Mouse (Mus musculus) monocyte, adult 5-6 weeks (primary cell): Measurements from ENCODE around the gene Inpp4b. TPM values are rescaled to one million over a fixed set of nuclear protein-coding genes. Genes with fewer than 3 reads are reported as not detected.
"Not testable (repeated sequence)": the region's sequence is repeated elsewhere in the genome, so short reads cannot be mapped to it uniquely, and the experiment has no call there.

Source experiments
- ATAC-seq: fragments of 153-309, 156-312 bp; replicated peaks from 2 replicates; pipeline ENCODE4 v1.8.0; 2017; ENCODE audit warnings: mild to moderate bottlenecking; ENCODE audit not compliant: low TSS enrichment, insufficient number of reproducible peaks, severe bottlenecking, poor library complexity, low FRiP score
- total RNA-seq: library from RNA; stranded (forward); fragments of 200-1000, 200-491, 200-594 nt; gene quantifications from 3 replicates; pipeline ENCODE4 v1.2.3, GENCODE M21; 2017

The Inpp4b gene
- total RNA-seq, 1 experiment from 2014 or later: 11.9 TPM

GRCm38 (mm10) chr8:82004158-82004557 lies 661.8 kb downstream of the Inpp4b start:
- ATAC-seq: no peak

GRCm38 (mm10) chr8:82005466-82005865 lies 663.1 kb downstream of the Inpp4b start:
- ATAC-seq: no peak

- ATAC-seq: no peak
Observed at GRCm38 (mm10) chr8:82017792-82018191, 675.4 kb downstream of the Inpp4b start.

- ATAC-seq: no peak
Observed at GRCm38 (mm10) chr8:82027401-82027800, 685.0 kb downstream of the Inpp4b start.

- no peak for ATAC-seq
Observed at GRCm38 (mm10) chr8:82028896-82029295, 686.5 kb downstream of the Inpp4b start.

- not testable (repeated sequence) for ATAC-seq
Observed at GRCm38 (mm10) chr8:82032035-82032434, 689.7 kb downstream of the Inpp4b start.

GRCm38 (mm10) chr8:82054030-82054429 lies 711.7 kb downstream of the Inpp4b start:
- no peak for ATAC-seq

GRCm38 (mm10) chr8:82067619-82068018 lies 725.3 kb downstream of the Inpp4b start:
- ATAC-seq: no peak

GRCm38 (mm10) chr8:82079267-82079666 lies 736.9 kb downstream of the Inpp4b start:
- no peak for ATAC-seq

- ATAC-seq: not testable (repeated sequence)
Observed at GRCm38 (mm10) chr8:82086631-82087030, 744.3 kb downstream of the Inpp4b start.

- ATAC-seq: no peak
Observed at GRCm38 (mm10) chr8:82090901-82091300, 748.5 kb downstream of the Inpp4b start.

GRCm38 (mm10) chr8:82093274-82093673 lies 750.9 kb downstream of the Inpp4b start:
- no peak for ATAC-seq

- no peak for ATAC-seq
Observed at GRCm38 (mm10) chr8:82104560-82104959, 762.2 kb downstream of the Inpp4b start.

- no peak for ATAC-seq
Observed at GRCm38 (mm10) chr8:82106131-82106530, 763.8 kb downstream of the Inpp4b start.

- no peak for ATAC-seq
Observed at GRCm38 (mm10) chr8:82150272-82150671, 807.9 kb downstream of the Inpp4b start.

- no peak for ATAC-seq
Observed at GRCm38 (mm10) chr8:82157928-82158327, 815.6 kb downstream of the Inpp4b start.
